Mouse (Mus musculus): Measurements from ENCODE around the gene C2cd5.

DNA sequence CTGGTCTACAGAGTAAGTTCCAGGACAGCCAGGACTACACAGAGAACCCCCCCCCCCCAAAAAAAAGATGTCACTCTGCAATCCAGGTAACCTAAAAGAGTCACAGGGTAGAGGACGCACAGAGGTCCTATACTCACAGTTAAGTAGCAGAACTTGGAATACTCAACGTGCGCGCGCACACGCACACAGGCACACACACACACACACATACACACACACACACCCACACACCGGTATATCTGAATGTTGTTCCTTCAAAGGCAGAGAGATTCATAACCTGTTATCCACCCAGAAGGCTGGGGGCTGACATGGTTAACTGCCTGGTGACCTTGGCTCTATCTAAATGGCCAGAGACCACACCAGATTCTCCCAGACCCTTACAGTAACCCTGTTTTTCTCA is 36.7 kb upstream of the C2cd5 start:
- no peak for TF ChIP-seq MYOD1 (IDR thresholded peaks at IDR 0.05; ENCODE audit: control insufficient read depth in 1 of 3, insufficient read length in 2 of 3, low read depth in 2 of 3)
- TF ChIP-seq POLR2A (IDR thresholded peaks at IDR 0.05; ENCODE audit: insufficient read length, low read depth), result no peak
- no peak for TF ChIP-seq TCF3 (IDR thresholded peaks at IDR 0.05; ENCODE audit: insufficient read length, low read depth)
- TF ChIP-seq POLR2AphosphoS2 (IDR thresholded peaks at IDR 0.05; ENCODE audit: insufficient read length, low read depth), result no peak
- no peak for TF ChIP-seq MYOG (IDR thresholded peaks at IDR 0.05; ENCODE audit: control insufficient read depth in 1 of 3, insufficient read depth in 1 of 3, insufficient read length in 2 of 3, low read depth in 2 of 3)
- TF ChIP-seq MAX (IDR thresholded peaks at IDR 0.05; ENCODE audit: low read depth), result no peak
